Mouse (Mus musculus) bone marrow macrophage, adult 2 months (primary cell): ENCODE results near the gene Prep.

Source experiments
- CTCF ChIP-seq: IDR thresholded peaks from 2 replicates; pipeline ENCODE4 v1.5.1; 2012; ENCODE audit warnings: low read depth, mild to moderate bottlenecking, low read length, moderate library complexity
- POLR2A ChIP-seq: IDR thresholded peaks from 2 replicates; pipeline ENCODE4 v1.6.1; 2012; ENCODE audit warnings: mild to moderate bottlenecking, low read depth, low read length, borderline replicate concordance

DNA sequence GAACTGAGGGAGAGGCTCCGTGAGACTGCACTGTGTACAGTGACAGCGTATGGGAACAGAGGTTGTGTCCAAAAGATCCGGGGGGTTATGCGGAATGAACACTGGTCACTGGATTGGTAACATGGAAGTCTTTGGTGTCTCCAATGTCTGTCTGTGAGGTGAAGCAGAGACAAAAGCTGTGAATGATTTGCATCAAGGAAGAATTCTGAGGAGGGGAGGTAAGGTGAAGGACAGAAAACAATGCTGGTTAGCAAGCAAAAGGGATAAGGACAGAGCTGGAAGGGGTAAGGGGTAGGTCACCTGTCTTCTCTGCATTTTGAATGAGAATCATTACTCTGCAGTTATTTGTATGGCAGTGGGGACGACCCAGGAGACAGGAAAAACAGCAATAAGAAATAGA, 127.5 kb downstream of the Prep start:
- TF ChIP-seq POLR2A (no peak), CTCF (no peak)
